Mouse (Mus musculus): ENCODE results near the gene Ahnak. TPM values are rescaled to one million over a fixed set of nuclear protein-coding genes. Genes with fewer than 3 reads are reported as not detected.
"Not testable (repeated sequence)": the region's sequence is repeated elsewhere in the genome, so short reads cannot be mapped to it uniquely, and the experiment has no call there.

Ahnak gene
- polyA plus RNA-seq, 1 experiment from 2014 or later = 8.5 TPM

DNA sequence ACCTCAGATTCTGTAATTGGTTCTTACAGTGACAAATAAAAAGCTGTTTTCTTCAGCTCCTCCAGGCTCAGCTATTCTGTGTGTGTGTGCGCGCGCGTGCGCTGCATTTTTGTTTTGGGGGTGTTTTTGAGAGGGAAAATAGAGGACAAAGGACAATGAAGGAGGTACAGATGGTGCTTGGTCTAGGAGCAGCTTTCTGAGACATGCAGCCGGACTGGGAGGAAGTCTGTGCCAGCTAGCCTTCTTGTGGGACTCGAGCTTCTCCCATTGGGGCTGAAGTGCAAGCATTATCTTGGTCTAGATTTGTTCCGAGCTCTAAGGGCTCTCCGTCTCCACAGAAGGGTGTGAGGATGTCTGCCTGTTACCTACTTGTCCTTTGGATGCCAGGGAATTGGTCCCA lies 36.8 kb upstream of the Ahnak start:
- 73% methylated on average over 9 of the region's 9 CpGs for WGBS
- H3K4me1 ChIP-seq = peaks cover 34% of the 10 kb centered on the region
- no peaks in the 10 kb centered on the region for H3K27me3 ChIP-seq
- no peaks in the 10 kb centered on the region for H3K9me3 ChIP-seq
- H3K27ac ChIP-seq = peak overlapping the region; percentile 95
- H3K4me2 ChIP-seq = peak overlapping the region; percentile 89; the same call in 1 of the 2 replicates
- H3K4me3 ChIP-seq (replicated peaks) = no peak overlapping the region; the same call in 1 of the 2 replicates
- 0 out of 2 replicates have a peak, but pooled peaks have one; percentile 5 for ATAC-seq (ENCODE audit: low FRiP score)
- peaks cover 71% of the 10 kb centered on the region for H3K36me3 ChIP-seq (replicated peaks)
- peak overlapping the region; percentile 56; the same call in 1 of the 2 replicates for H3K9ac ChIP-seq

DNA sequence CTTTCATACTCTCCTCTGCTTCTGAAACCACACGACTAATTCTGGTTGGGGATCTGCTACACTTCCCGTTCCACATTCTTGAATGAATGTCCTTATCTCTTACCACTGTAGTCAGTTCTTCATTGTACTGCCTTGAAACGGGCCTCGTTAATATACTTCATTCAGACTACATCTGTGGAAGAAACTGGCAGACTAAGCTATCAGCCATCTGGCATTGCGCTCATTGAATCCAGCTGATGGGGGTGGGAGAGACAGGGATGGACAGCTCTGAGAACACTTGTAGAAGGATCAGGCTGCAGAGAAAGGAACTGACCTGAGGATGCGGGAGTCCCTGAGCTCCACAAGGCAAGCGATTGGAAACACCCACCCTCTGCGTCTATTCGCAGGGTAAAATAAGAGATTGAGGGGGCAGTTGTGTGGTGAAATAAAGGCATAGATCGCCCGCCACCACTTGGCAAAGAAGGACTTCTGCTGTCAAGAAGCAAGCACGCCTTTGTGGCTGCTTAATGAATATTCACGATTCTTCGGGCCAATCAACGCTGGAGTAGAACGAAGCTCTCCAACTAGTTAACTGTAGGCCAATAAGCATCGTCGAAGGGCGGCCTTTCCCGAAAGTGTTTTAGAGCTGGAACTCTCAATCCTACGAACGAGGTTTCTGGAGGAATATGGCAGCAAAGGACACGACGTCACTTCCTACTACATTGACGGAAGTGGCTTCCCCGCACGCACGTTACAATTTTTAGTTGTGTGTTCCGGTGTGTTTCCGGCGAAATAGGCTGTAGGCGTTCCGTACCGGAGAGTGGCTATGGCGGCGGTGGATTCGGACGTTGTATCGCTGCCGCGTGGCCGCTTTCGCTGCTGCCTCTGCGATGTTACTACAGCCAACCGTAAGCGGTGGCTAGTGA lies 35.7 kb upstream of the Ahnak start, which contains the start of gene Tut1:
Tut1 (plus strand) TSS at position 713 of the 905 bp plus-strand sequence.
- peak within 1 kb of the TSS; percentile 67 for H3K4me3 ChIP-seq (replicated peaks)
- peak; percentile 94 for ATAC-seq (ENCODE audit: low FRiP score)
- 1% methylated on average over 46 of the region's 46 CpGs for WGBS
- no peaks in the 10 kb centered on the region for H3K27me3 ChIP-seq
- no peaks in the 10 kb centered on the region for H3K9me3 ChIP-seq
- peak within 1 kb of the TSS; percentile 95 for H3K27ac ChIP-seq
- peaks cover 67% of the 10 kb centered on the region for H3K36me3 ChIP-seq (replicated peaks)
- H3K4me2 ChIP-seq = peak within 1 kb of the TSS; percentile 89
- H3K9ac ChIP-seq = peak within 1 kb of the TSS; percentile 63
- H3K4me1 ChIP-seq = peaks cover 34% of the 10 kb centered on the region

DNA sequence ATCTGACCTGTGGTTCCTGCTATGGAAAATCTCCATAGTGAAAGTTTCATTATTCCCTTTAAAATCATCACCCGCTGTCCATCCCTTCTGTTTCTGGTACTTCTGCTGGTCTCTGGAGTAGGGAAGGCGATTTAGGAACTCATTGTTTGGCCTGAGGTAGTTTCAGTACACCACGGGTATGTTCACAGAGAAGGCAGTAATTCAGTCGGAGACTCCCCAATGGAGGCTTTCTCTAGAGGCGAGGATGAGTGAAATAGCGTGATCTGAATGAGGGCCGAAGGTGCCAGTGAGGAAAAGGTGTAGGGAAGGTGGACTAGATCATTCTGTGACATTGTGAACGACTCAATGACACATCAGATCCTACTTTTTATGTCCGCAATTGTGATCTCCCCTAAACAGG lies 34.9 kb upstream of the Ahnak start:
- Histone ChIP-seq H3K27ac (peak overlapping the region; percentile 95), H3K4me3 (replicated peaks) (peak overlapping the region; percentile 67), H3K36me3 (replicated peaks) (peaks cover 65% of the 10 kb centered on the region), H3K9me3 (no peaks in the 10 kb centered on the region), H3K4me1 (peaks cover 34% of the 10 kb centered on the region), H3K9ac (peak overlapping the region; percentile 63), H3K27me3 (no peaks in the 10 kb centered on the region), H3K4me2 (peak overlapping the region; percentile 89)
- 2% methylated on average over 9 of the region's 9 CpGs for WGBS
- no peak for ATAC-seq (ENCODE audit: low FRiP score)

DNA sequence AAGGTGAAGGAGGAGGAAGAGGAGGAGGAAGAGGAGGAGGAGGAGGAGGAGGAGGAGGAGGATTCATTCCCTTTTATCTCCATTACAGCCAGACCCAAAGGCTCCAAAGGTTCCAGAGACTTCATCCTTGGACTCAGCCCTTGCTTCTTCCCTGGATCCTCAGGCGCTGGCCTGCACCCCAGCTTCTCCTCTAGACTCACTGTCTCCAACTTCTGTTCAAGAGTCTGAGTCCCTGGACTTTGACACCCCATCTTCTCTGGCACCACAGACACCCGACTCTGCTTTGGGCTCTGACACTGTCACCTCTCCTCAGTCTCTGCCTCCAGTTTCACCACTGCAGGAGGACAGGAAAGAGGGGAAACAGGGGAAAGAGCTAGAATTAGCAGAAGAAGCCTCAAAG lies 26.8 kb upstream of the Ahnak start:
- ATAC-seq (ENCODE audit: low FRiP score) = no peak
- no peak overlapping the region for H3K4me3 ChIP-seq (replicated peaks)

DNA sequence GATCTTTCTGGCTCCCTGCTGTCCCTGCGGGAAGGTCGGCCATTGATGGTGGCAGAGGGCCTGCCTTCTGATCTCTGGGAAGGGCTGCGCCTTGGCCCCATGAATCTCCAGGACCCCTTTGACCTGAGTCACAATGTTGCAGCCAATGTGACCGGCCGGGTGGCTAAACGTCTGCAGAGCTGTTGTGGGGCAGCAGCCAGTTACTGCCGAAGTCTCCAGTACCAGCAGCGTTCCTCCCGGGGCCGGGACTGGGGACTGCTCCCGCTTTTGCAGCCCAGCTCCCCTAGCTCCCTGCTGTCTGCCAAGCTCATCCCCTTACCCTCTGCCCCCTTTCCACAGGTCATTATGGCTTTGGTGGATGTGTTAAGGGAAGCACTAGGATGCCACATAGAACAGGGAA lies 24.0 kb upstream of the Ahnak start:
- WGBS = 89% methylated on average over 11 of the region's 11 CpGs
- H3K36me3 ChIP-seq (replicated peaks) = peaks cover 75% of the 10 kb centered on the region

More for the DNA sequence above, 26.8 kb upstream of the Ahnak start:
- H3K9ac ChIP-seq = no peak overlapping the region
- no peaks in the 10 kb centered on the region for H3K27me3 ChIP-seq
- H3K9me3 ChIP-seq = no peaks in the 10 kb centered on the region
- H3K36me3 ChIP-seq (replicated peaks) = peaks cover 82% of the 10 kb centered on the region
- H3K4me1 ChIP-seq = peaks cover 14% of the 10 kb centered on the region
- no peak overlapping the region for H3K27ac ChIP-seq
- no peak overlapping the region for H3K4me2 ChIP-seq
- 94% methylated on average over 2 of the region's 2 CpGs for WGBS

DNA sequence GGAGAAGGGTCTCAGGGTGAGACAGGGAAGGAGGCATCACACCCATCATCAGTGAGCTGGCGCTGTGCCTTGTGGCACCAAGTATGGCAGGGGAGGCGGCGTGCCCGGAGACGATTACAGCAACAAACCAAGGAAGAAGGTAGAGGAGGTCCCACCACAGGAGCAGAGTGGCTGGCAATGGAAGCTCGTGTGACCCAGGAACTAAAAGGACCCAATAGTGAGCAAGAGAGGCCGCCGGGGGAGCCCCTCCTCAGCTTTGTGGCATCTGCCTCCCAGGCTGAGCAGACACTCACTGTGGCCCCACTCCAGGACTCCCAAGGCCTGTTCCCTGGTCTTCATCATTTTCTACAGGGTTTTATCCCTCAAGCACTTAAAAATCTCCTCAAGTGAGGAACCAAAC lies 23.3 kb upstream of the Ahnak start:
- Histone ChIP-seq H3K4me1 (peaks cover 23% of the 10 kb centered on the region), H3K36me3 (replicated peaks) (peaks cover 75% of the 10 kb centered on the region), H3K9ac (peak overlapping the region; percentile 63; the same call in 1 of the 2 replicates), H3K9me3 (no peaks in the 10 kb centered on the region), H3K4me3 (replicated peaks) (peak overlapping the region; percentile 79), H3K27ac (peak overlapping the region; percentile 38; the same call in 1 of the 2 replicates), H3K27me3 (no peaks in the 10 kb centered on the region), H3K4me2 (peak overlapping the region; percentile 81)
- 79% methylated on average over 8 of the region's 8 CpGs for WGBS
- ATAC-seq (ENCODE audit: low FRiP score) = no peak

More for the DNA sequence above, 24.0 kb upstream of the Ahnak start:
- Histone ChIP-seq H3K4me1 (peaks cover 23% of the 10 kb centered on the region), H3K27ac (no peak overlapping the region), H3K4me3 (replicated peaks) (no peak overlapping the region), H3K9ac (no peak overlapping the region), H3K9me3 (no peaks in the 10 kb centered on the region), H3K27me3 (no peaks in the 10 kb centered on the region), H3K4me2 (no peak overlapping the region)
- ATAC-seq (ENCODE audit: low FRiP score) = no peak

DNA sequence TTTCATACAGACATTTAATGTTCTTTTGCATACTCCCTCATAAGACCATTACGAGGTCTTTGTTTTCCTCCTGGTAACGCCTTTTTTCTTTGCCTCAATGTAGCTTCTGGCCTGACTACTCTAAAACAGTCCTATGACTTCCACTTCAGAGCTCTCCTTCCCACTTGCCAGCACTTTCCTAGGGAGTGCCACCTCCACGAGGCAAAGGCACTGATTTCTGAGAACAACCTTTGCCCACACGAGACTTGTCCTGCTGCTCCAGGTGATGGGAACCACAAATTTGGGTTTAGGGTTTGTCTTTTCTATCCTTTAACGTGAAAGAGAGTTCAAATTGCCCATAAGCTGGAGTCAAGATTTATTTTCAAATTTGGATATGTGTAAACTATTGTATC lies 22.9 kb upstream of the Ahnak start:
- ATAC-seq (ENCODE audit: low FRiP score) = no peak
- H3K36me3 ChIP-seq (replicated peaks) = peaks cover 75% of the 10 kb centered on the region
- peak overlapping the region; percentile 81 for H3K4me2 ChIP-seq
- peaks cover 23% of the 10 kb centered on the region for H3K4me1 ChIP-seq
- H3K9me3 ChIP-seq = no peaks in the 10 kb centered on the region
- 48% methylated on average over 5 of the region's 5 CpGs for WGBS
- H3K27me3 ChIP-seq = no peaks in the 10 kb centered on the region
- H3K27ac ChIP-seq = peak overlapping the region; percentile 83
- H3K9ac ChIP-seq = peak overlapping the region; percentile 63
- peak overlapping the region; percentile 79 for H3K4me3 ChIP-seq (replicated peaks)

DNA sequence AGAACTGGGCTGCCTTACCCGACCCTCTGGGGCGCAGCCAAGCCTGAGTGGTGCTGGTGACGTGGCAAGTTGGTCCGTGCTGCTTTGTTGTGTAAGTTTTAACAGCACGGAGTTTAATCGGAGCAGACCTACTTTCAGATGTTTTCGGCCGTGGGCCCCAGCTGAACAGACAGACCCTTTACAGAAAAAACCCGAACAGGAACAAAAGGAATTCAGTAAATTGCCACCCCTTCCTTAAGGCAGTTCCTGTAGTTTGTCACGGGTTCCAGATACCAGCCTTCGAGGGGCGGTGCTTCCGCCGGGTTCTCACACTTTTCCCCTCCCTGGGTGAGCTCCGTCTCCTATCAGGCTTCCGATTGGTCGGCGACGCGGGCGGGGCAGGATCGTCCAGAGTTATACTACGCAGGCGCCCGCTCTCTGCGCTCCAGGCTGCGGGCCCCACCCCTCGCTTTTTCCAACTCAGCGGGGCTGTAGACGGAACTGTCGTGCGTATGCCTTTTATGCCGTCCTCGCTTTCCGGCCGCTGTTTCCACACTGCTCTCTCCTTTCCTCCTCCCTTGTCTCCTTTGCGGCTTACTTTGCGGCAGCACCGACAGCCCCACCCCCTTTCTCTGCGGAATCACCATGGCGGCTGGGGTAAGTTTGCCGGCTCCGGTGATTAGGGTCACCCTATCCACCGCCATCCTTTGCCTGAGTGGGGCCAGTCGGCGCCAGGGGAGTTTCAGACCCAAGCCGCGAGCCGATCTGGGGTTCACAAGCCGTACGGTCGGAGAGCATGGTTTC lies 22.3 kb upstream of the Ahnak start, which contains the start of gene Eef1g:
Eef1g (plus strand) TSS at position 452 of the 783 bp plus-strand sequence.
- H3K9ac ChIP-seq = peak within 1 kb of the TSS; percentile 91
- peak; percentile 99 for ATAC-seq (ENCODE audit: low FRiP score)
- peaks cover 75% of the 10 kb centered on the region for H3K36me3 ChIP-seq (replicated peaks)
- peaks cover 23% of the 10 kb centered on the region for H3K4me1 ChIP-seq
- no peaks in the 10 kb centered on the region for H3K9me3 ChIP-seq
- peak within 1 kb of the TSS; percentile 81 for H3K4me2 ChIP-seq
- peak within 1 kb of the TSS; percentile 79 for H3K4me3 ChIP-seq (replicated peaks)
- WGBS = 1% methylated on average over 52 of the region's 52 CpGs
- H3K27ac ChIP-seq = peak within 1 kb of the TSS; percentile 88
- H3K27me3 ChIP-seq = no peaks in the 10 kb centered on the region

DNA sequence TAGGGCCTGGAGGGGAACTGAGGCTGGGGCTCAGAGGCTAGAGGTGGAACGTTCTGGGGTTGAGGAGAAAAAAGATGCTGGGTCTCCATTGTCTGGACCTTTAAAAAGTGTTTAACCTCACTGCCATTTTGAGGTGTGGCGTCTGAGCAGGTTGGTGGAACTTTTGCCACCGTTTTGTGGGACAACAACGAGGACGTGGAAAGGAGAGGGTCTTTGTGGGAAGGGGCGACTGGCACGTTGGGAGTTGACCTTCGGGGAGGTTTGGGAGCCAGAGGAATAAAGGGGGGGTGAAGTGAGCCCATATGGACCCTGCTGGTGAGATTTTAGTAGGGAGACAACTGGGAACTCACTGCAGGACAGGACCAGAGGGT lies 21.7 kb upstream of the Ahnak start:
- Histone ChIP-seq H3K36me3 (replicated peaks) (peaks cover 75% of the 10 kb centered on the region), H3K9ac (peak overlapping the region; percentile 91), H3K4me1 (peaks cover 23% of the 10 kb centered on the region), H3K27ac (peak overlapping the region; percentile 88), H3K27me3 (no peaks in the 10 kb centered on the region), H3K4me3 (replicated peaks) (peak overlapping the region; percentile 79), H3K9me3 (no peaks in the 10 kb centered on the region), H3K4me2 (peak overlapping the region; percentile 81)
- 2% methylated on average over 8 of the region's 8 CpGs for WGBS
- 0 out of 2 replicates have a peak, but pooled peaks have one; percentile 7 for ATAC-seq (ENCODE audit: low FRiP score)

DNA sequence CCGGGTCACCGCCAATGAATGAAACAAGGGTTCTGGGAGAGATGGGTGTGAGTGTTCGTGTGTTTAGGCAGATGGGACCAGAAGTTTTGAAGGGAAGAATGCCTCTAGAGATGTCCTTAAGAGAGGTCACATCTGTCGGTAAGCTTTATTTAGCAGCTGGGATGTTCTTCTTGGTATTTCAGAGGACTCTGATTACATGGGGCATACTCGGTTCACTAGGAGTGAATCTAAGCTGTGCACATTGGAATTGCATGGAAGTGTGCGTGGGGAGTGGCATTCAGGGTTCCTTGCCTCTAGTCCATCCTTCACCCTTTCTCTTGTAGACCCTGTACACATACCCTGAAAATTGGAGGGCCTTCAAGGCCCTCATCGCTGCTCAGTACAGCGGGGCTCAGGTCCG lies 21.2 kb upstream of the Ahnak start:
- H3K36me3 ChIP-seq (replicated peaks) = peaks cover 75% of the 10 kb centered on the region
- no peak for ATAC-seq (ENCODE audit: low FRiP score)
- no peaks in the 10 kb centered on the region for H3K9me3 ChIP-seq
- peak overlapping the region; percentile 81 for H3K4me2 ChIP-seq
- H3K27ac ChIP-seq = peak overlapping the region; percentile 88
- no peaks in the 10 kb centered on the region for H3K27me3 ChIP-seq
- WGBS = 2% methylated on average over 9 of the region's 9 CpGs
- peak overlapping the region; percentile 79 for H3K4me3 ChIP-seq (replicated peaks)
- H3K4me1 ChIP-seq = peaks cover 23% of the 10 kb centered on the region
- peak overlapping the region; percentile 91 for H3K9ac ChIP-seq

DNA sequence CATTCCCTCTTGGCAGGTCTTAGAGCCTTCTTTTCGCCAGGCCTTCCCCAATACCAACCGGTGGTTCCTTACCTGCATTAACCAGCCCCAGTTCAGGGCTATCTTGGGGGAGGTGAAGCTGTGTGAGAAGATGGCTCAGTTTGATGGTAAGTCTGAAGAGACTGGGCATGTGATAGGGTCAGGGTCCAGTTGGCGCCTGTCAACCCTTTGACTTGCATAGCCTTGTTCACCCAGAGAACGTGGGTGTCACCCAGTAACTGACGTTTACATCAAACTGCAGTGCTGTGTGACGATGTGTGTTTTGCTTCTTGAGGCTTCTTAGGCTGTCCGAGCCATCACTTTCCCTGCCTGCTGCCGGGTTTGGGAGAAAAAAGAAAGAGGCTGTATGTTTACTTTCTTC lies 16.6 kb upstream of the Ahnak start:
- WGBS = 89% methylated on average over 8 of the region's 8 CpGs
- H3K27me3 ChIP-seq; H3K4me1 ChIP-seq; H3K4me2 ChIP-seq; H3K27ac ChIP-seq; H3K9me3 ChIP-seq; ATAC-seq (ENCODE audit: low FRiP score); H3K9ac ChIP-seq; H3K4me3 ChIP-seq (replicated peaks): not testable (repeated sequence)
- peaks cover 88% of the 10 kb centered on the region for H3K36me3 ChIP-seq (replicated peaks)

DNA sequence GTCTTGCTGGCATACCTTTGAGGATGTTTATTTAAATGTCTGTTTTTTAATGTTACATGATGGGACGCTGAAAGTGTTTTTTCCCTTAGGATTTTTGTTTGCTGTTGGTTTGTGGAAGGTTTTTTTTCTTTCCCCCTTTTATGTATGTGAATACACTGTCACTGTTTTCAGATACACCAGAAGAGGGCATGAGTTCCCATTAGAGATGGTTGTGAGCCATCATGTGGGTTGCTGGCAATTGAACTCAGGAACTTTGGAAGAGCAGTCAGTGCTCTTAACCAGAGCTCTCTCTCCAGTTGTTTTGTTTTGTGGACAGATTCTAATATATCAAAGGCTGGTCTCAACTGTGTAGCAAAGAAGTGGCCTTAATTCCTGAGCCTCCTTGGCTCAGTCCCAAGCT lies 14.4 kb upstream of the Ahnak start:
- 87% methylated on average over 1 of the region's 1 CpGs for WGBS
- no peak overlapping the region for H3K4me3 ChIP-seq (replicated peaks)
- no peak for ATAC-seq (ENCODE audit: low FRiP score)
- H3K9ac ChIP-seq = no peak overlapping the region
- no peaks in the 10 kb centered on the region; the same call in 1 of the 2 replicates for H3K4me1 ChIP-seq
- H3K4me2 ChIP-seq = no peak overlapping the region
- H3K27me3 ChIP-seq = no peaks in the 10 kb centered on the region
- no peak overlapping the region for H3K27ac ChIP-seq
- H3K36me3 ChIP-seq (replicated peaks) = peaks cover 98% of the 10 kb centered on the region
- no peaks in the 10 kb centered on the region for H3K9me3 ChIP-seq
